Mouse (Mus musculus) hindbrain, embryonic 10.5 days (tissue): ENCODE measurements around the gene Spef2. TPM values are rescaled to one million over a fixed set of nuclear protein-coding genes. Genes with fewer than 3 reads are reported as not detected.
"Not testable (repeated sequence)": the region's sequence is repeated elsewhere in the genome, so short reads cannot be mapped to it uniquely, and the experiment has no call there.

Source experiments
- DNase-seq: peaks from one replicate; pipeline ENCODE4 v3.0.0-alpha.2; 2017; ENCODE audit warnings: low spot score
- H3K27ac ChIP-seq: fragments of 300-500 bp; sonication (generic); 2 replicates; pipeline ENCODE4 v1.5.1; 2016; ENCODE audit warnings: mild to moderate bottlenecking, moderate library complexity
- H3K27me3 ChIP-seq: fragments of 300-500 bp; sonication (generic); 2 replicates; pipeline ENCODE4 v1.6.1; 2016; ENCODE audit warnings: mild to moderate bottlenecking; ENCODE audit not compliant: poor library complexity, insufficient read depth, severe bottlenecking
- H3K36me3 ChIP-seq: fragments of 300-500 bp; sonication (generic); 2 replicates; pipeline ENCODE4 v1.6.1; 2016; ENCODE audit warnings: mild to moderate bottlenecking, moderate library complexity
- H3K4me1 ChIP-seq: fragments of 300-500 bp; sonication (generic); replicated peaks from 2 replicates; pipeline ENCODE4 v1.6.1; 2016; ENCODE audit warnings: mild to moderate bottlenecking
- H3K4me3 ChIP-seq: fragments of 300-500 bp; sonication (generic); 2 replicates; pipeline ENCODE4 v1.5.1; 2016; ENCODE audit warnings: mild to moderate bottlenecking, moderate library complexity
- H3K9me3 ChIP-seq: fragments of 300-500 bp; sonication (generic); 2 replicates; pipeline ENCODE4 v1.6.1; 2016; ENCODE audit warnings: mild to moderate bottlenecking, moderate library complexity
- WGBS: fragments of 180-500 bp; shearing (Covaris S2); methylation state at CpG from one replicate; pipeline ENCODE4 v1.1.7; 2016; 5-methylcytosine and 5-hydroxymethylcytosine counted together
- polyA plus RNA-seq: library from polyadenylated mRNA; unstranded; fragments of >200 nt; fragmentation: Nextera tagmentation; extraction: Ambion mirVana; gene quantifications from 2 replicates; pipeline ENCODE4 v1.2.1, GENCODE M21; 2016

Spef2 gene
- polyA plus RNA-seq: 1.4 and 1.5 TPM in 2 replicates

DNA sequence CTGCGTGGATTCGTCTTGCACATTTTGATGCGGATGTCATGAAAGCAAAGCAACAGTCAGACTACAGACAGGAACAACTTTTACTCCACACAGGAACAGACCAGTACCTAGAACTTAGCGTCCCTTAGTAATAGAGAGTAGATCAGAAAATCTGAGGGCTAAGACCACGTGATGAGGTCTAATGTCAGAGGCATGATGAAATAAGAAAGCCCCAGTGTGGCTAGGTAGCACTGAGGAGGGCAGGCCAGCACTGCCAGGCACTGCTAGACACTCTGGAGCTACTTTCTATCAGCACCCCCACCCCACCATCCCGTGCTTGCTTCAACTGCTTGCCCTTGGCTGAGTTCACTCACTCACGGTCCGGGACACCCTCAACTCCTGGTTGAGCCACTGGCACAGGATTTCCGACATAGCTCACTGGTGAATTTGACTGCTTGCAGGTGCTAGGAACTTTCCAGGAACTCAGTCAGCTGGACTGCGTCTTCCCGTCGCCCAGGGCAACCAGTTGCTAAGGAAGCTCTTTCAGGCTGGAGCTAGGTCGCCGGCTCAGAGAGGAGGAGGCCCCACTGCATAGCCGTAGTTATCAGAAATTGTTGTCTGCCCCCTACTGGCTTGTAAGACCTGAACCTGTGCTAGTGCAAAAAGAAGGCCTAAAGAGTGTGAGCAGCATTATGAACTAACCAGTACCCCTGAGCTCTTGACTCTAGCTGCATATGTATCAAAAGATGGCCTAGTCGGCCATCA, at the start of gene Spef2:
Spef2 (minus strand) TSS at position 510 of the 744 bp plus-strand sequence.
- WGBS: 28% methylated on average over 16 of the region's 16 CpGs
- no peak within 1 kb of the TSS for H3K27ac ChIP-seq
- DNase-seq: peak; percentile 79
- H3K4me1 ChIP-seq: peaks cover 4% of the 10 kb centered on the region; the same call in 1 of the 2 replicates
- H3K36me3 ChIP-seq: no peaks in the 10 kb centered on the region
- no peaks in the 10 kb centered on the region for H3K27me3 ChIP-seq
- peak within 1 kb of the TSS; percentile 45 for H3K4me3 ChIP-seq
- no peaks in the 10 kb centered on the region for H3K9me3 ChIP-seq

DNA sequence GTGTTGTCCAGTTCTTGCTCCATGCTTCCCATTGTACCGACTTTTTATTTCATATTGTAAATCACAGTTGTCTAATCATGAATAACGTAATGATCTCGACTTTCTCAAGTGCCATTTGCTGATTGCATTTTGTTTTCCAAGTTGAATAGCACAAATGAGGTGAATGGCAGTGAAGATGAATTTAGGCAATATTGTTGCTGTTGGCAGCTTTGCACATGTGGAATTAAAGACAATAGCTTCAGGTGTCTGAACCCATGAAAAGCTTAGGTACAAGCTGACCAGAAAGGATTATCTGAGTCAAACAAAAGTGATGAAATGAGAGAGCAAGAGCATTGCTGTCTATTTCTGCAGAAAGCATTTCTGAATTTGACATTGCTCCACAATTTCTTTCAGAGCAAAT, 45.5 kb upstream of the Spef2 start:
- no peaks in the 10 kb centered on the region for H3K9me3 ChIP-seq
- DNase-seq: no peak
- H3K4me3 ChIP-seq: no peak overlapping the region
- no peaks in the 10 kb centered on the region for H3K4me1 ChIP-seq
- H3K27me3 ChIP-seq: no peaks in the 10 kb centered on the region
- no peak overlapping the region for H3K27ac ChIP-seq
- no peaks in the 10 kb centered on the region for H3K36me3 ChIP-seq
- WGBS: 93% methylated on average over 3 of the region's 3 CpGs

DNA sequence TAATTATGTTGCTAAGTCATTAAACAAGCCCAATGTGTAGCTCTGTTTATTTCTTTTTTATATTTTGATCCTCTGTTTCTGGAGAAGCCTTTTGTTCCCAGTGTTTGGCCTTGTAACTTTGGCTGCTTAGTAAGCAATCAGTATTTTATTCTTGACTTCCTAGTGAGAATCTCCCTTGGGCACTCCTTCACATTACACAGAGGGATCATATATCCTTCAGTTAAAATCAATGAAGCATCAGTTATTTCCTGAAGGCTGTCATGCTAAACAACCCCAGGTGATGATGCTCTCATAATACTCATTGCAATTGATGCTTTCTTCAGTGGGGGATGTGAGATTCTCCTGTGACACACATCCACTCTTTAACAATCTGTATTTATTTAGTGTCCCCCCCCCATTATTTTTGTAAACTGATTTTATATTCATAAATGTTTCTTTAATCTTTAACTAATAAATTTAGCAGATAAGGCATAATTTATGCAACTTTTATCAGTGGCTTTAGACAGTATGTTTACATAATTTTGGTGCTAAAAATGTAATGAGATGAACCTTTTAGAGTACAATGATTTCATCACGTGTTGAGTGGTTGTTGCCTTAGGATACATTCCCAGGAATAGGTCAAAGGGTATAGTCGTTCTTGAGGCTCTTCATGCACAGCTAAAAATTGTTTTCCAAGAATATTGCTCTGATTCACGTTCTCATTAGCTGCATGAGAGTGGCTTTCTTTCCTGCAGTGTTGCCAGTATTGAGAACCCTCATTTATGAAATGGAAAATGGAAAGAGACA, 39.8 kb upstream of the Spef2 start:
- H3K27ac ChIP-seq: no peak overlapping the region
- H3K4me1 ChIP-seq: no peaks in the 10 kb centered on the region
- no peaks in the 10 kb centered on the region for H3K36me3 ChIP-seq
- no peak for DNase-seq
- no peak overlapping the region for H3K4me3 ChIP-seq
- H3K9me3 ChIP-seq: no peaks in the 10 kb centered on the region
- 56% methylated on average over 3 of the region's 3 CpGs for WGBS
- no peaks in the 10 kb centered on the region for H3K27me3 ChIP-seq

DNA sequence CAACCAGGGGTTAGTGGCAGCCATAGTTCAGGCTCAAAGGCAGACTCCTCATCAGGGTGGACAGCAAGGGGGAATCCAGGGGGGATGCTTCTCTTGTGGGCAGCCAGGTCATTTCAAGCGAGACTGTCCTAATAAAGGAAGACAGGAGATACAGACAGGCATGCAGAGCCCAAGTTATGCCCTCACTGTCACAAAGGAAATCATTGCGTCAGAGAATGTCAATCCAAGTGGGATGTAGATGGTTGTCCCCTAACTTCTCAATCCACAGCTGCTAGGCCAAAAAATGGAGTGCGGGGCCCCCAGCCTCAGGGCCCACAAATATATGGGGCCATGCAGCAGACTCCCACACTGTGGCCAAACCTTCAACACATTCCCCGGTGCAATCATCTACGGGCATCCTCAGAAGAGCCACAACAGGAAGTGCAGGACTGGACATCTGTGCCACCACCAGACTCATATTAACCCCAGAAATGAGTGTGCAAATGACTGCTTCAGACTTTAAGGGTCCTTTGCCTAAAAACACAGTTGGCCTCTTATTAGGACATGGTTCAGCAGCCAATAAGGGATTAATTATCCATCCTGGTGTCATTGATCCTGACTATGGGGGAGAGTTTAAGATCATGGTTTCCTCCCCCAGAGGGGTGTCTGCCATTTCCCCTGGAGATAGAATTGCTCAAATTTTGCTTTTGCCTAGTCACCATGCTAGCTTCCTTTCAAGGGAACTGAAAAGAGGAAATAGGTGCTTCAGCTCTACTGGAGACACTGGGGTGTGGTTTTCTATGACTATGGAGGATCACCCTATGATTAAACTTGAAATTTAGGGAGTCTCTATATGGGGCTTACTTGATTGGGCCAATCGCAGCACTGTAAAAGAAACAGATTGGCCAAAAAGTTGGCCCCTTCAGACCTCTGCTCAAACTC, 25.8 kb upstream of the Spef2 start:
- H3K4me3 ChIP-seq, DNase-seq, H3K27ac ChIP-seq, H3K36me3 ChIP-seq, H3K9me3 ChIP-seq, H3K4me1 ChIP-seq, H3K27me3 ChIP-seq: not testable (repeated sequence)
- 93% methylated on average over 6 of the region's 6 CpGs for WGBS

DNA sequence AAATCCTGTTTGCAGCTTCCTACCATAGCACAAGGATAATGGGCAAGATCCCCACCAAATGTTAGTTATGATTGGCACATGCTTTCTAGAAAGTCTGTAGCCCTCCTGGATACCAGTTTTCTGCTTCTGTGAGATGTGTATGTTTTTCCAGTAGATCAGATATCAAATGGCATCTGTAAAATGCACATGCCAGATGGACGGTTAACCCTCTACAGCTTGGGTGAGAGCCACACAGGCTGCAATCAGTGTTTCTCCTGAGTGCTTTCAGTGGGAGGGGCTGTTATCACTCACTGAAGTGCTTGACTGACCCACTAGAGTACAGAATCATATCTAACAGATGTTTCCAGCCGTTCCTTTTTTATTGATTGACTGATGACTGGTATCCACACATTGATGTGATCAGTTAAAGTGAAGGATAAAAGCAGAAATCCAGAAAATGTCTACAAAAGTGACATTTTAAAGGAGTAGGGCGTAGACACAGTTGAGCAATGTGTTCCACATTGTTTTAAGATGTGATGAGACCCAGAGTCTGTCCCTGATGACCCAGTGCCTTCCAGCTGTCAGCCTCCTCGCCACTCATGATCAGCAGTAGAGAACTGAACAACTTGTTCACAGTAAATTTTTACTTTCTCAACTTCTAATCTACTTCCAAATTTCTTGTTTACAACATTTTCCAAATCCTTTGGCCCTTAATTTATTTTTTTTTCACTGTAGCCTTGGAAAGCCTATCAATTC, 19.7 kb upstream of the Spef2 start:
- WGBS: 68% methylated on average over 4 of the region's 4 CpGs
- no peak overlapping the region for H3K27ac ChIP-seq
- no peaks in the 10 kb centered on the region for H3K4me1 ChIP-seq
- DNase-seq: peak; percentile 4
- H3K4me3 ChIP-seq: no peak overlapping the region
- H3K27me3 ChIP-seq: no peaks in the 10 kb centered on the region
- no peaks in the 10 kb centered on the region for H3K9me3 ChIP-seq
- H3K36me3 ChIP-seq: no peaks in the 10 kb centered on the region

DNA sequence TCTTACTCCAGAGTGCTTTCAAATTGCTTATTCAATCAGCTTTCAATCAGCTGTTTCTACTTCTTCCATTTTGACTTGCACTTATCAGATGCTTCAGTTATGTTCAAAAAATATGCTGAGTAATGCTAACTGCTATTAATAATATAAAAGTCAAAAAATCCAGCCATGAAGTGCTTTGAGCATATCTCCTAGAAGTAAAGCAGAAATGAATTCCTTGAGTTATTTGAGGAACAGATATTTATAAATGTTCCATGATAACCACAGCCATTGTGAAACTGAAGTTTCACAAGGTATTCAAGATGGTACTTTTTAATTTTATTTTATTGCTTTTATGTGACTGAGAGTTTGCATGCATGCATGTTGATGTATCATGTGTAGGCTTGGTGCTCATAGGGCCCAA, 18.4 kb upstream of the Spef2 start:
- H3K4me3 ChIP-seq: no peak overlapping the region
- H3K4me1 ChIP-seq: no peaks in the 10 kb centered on the region
- DNase-seq: no peak
- H3K27ac ChIP-seq: no peak overlapping the region
- H3K9me3 ChIP-seq: no peaks in the 10 kb centered on the region
- H3K36me3 ChIP-seq: no peaks in the 10 kb centered on the region
- H3K27me3 ChIP-seq: no peaks in the 10 kb centered on the region

DNA sequence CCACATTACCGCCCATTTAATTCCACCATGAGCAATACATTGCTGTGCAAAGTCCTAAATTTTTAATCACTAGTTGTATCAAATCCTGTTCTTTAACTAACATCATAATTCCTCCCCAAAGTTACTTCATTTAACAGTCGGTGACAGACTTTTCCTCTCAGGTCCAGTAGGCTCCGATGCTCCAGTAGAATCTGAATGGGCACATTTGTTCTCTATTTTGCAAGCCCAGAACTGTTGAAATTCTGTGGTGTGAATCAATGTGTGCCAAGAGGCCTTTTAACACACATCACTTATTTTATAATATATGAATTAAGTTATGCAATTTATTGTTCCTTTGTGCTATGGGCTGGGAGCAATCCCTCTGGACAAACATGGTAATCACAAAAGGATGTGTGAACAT, 2.3 kb upstream of the Spef2 start:
- H3K4me1 ChIP-seq: peaks cover 4% of the 10 kb centered on the region; the same call in 1 of the 2 replicates
- 94% methylated on average over 3 of the region's 3 CpGs for WGBS
- H3K36me3 ChIP-seq: no peaks in the 10 kb centered on the region
- no peak overlapping the region for H3K4me3 ChIP-seq
- H3K27ac ChIP-seq: no peak overlapping the region
- no peak for DNase-seq
- no peaks in the 10 kb centered on the region for H3K9me3 ChIP-seq
- no peaks in the 10 kb centered on the region for H3K27me3 ChIP-seq

DNA sequence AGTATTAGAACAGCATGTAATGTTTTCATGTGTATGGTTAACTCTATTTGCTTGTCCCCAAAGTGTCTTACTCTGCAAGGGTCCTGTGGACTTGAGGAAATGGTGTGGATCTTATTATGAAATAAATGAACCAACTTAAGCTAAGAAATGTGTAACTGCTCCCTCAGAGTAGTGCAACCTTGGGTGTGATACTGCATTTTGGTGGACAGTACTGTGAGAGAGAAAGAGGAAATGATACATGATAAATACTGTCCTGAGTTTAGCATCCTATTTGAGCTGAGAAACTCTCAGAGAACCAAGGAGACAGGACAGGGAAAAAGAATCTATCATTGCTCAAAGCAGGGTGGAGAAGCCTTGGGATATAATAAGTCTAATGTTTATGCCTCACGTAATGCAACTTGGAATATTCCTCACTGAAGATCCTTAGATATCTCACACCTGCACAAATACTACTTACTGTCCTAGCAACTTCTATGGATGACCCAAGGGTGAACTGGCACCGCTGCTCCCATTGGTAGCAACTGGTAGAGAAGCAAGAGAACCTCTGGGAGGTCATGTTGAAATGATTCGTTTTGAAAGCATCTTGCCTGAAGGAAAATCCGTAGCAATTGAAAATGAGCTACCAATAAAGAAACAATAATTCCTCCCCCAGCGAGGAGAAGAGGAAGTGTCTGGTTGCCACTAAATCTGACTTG, 1.1 kb downstream of the Spef2 start:
- H3K4me1 ChIP-seq: peaks cover 4% of the 10 kb centered on the region; the same call in 1 of the 2 replicates
- no peak overlapping the region for H3K27ac ChIP-seq
- no peak overlapping the region for H3K4me3 ChIP-seq
- DNase-seq: no peak
- H3K9me3 ChIP-seq: no peaks in the 10 kb centered on the region
- WGBS: 74% methylated on average over 5 of the region's 5 CpGs
- no peaks in the 10 kb centered on the region for H3K27me3 ChIP-seq
- no peaks in the 10 kb centered on the region for H3K36me3 ChIP-seq

DNA sequence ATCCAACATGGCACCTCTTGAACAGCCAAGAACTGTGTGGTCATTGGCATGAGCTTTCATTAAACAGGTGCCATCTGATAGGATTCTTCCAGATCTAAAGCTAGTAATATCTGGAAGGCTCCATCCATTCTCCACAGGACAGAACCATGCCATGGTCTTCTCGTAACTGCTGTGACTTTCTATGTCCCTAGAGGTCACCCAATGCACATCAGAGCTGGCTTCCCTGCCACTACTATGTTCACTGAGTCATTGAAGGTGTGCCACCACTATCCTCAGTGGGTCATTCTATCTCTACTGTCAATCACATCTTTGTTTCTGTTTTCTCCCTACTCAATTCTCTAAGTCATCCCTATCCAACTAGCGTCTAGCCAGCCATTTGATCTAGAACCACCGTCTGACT, 6.5 kb downstream of the Spef2 start:
- Histone ChIP-seq H3K4me1 (no peaks in the 10 kb centered on the region), H3K27ac (no peak overlapping the region), H3K4me3 (no peak overlapping the region), H3K9me3 (no peaks in the 10 kb centered on the region), H3K27me3 (no peaks in the 10 kb centered on the region), H3K36me3 (no peaks in the 10 kb centered on the region)
- 94% methylated on average over 3 of the region's 3 CpGs for WGBS
- DNase-seq: no peak

DNA sequence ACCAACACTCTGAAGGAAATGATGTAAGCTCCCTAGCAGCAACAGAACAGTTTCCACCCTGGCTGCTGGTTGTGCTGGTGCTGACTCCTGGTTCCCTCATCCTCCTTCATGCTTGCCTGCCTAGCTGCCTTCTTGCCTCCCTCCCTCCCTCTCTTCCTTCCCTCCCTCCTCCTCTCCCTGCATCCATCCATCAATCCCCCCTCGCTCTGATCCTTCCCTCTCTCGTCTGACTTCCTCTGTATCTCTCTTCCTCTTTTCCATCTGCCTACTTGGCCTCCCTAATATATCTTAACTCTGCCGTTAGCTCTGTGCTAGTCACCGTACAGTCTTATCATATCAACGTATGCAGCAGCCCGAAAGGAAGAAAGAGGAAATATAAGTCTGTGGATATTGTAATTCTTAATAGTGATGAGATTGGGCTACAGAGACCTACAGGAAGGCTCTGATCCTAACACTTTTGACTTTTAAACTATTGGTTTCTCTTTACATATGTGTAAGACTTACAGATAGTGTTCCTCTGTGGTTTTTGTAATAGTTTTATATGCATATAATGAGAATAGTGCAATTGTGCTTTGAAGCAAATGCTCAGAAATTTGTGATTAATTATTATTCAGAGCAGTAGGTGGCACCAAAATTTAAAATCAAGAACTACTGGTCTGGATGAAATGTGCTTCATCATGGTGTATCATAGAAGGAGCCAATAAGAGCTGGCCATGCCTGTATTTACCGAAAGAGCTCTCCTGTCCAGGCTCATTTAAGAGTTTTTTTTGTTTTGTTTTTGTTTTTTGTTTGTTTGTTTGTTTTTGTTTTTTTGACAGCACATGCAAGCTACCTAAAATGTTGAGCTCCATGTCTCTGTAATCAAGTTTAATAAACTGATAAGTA, 33.9 kb downstream of the Spef2 start:
- H3K4me1 ChIP-seq: no peaks in the 10 kb centered on the region
- no peak overlapping the region for H3K4me3 ChIP-seq
- H3K27ac ChIP-seq: no peak overlapping the region
- no peaks in the 10 kb centered on the region for H3K27me3 ChIP-seq
- no peak for DNase-seq
- 89% methylated on average over 7 of the region's 7 CpGs for WGBS
- H3K36me3 ChIP-seq: no peaks in the 10 kb centered on the region
- H3K9me3 ChIP-seq: no peaks in the 10 kb centered on the region

DNA sequence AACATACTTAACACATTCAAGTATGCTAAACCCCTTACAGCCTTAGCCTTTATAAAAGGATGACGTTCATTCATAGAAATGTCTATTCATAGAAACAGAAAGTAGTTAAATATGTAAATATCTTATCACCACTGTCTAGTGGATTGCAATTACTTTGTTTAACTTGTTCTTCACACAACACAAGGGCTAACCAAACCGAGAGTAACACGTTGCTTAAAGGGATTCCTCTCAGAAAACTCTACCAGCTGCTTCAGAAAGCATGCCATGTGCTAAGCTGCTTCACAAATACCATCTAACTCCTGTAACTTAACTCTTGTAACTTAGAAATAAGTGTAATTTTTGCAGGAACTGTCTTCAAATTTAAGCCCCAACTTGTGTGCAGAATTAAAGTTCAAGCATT, 35.0 kb downstream of the Spef2 start:
- no peak overlapping the region for H3K27ac ChIP-seq
- no peaks in the 10 kb centered on the region for H3K36me3 ChIP-seq
- 88% methylated on average over 3 of the region's 3 CpGs for WGBS
- DNase-seq: no peak
- no peaks in the 10 kb centered on the region for H3K27me3 ChIP-seq
- no peaks in the 10 kb centered on the region for H3K9me3 ChIP-seq
- no peak overlapping the region for H3K4me3 ChIP-seq
- H3K4me1 ChIP-seq: no peaks in the 10 kb centered on the region
